ENCODE assay signal across 13 mouse cellular contexts in the genomic region with DNA sequence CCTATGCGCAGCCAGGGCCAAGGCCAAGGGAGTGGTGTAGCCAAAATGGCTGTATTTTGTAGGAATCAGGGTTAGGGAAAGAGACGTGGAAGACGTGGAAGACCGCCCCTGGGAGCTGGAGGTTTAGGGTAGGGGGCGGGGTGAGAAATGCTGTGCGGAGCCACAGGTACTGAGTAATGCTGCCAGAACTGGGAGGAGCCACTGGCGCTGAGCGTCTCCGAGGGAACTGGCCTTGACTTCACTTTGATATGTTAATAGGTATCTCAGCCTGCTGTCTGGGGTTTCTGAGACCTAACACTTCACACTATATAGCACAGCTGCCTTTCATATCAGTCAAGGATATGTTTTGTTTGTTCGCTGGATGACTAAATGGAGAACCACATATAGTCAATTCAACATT. TPM values are rescaled to one million over a fixed set of nuclear protein-coding genes. Genes with fewer than 3 reads are reported as not detected.
A peak's percentile ranks its signal among the peaks of the same experiment; 100 is the strongest.
DNase-seq lines count a peak whose midpoint lies in the region; ATAC-seq lines count a peak whose summit lies in the region.
"Had no signal": no experiment of that assay in that cellular context is flagged by ENCODE, and none has a peak within 500 bp of the region (broad histone marks: within the 10 kb centered on the region; RNA-seq: fewer than 3 reads in every experiment).

No protein-coding gene starts in this region.

- H3K4me2 ChIP-seq in hindbrain, embryonic 15.5 days, result 0 out of 2 replicates have a peak overlapping the region, but pooled peaks have one; percentile 4
- no peak overlapping the region for H3K4me2 ChIP-seq in hindbrain, embryonic 13.5 days
- peak overlapping the region; percentile 32; the same call in 1 of the 2 replicates for H3K4me2 ChIP-seq in limb, embryonic 13.5 days (replicated peaks)
- H3K4me2 ChIP-seq: liver, embryonic 11.5 days; neural tube, embryonic 12.5 days had no signal

- 19% methylated on average over 10 of the region's 10 CpGs for WGBS in hindbrain, embryonic 15.5 days
- WGBS in hindbrain, embryonic 13.5 days, result 18% methylated on average over 10 of the region's 10 CpGs
- WGBS in limb, embryonic 13.5 days, result 23% methylated on average over 10 of the region's 10 CpGs

- H3K9me3 ChIP-seq in hindbrain, embryonic 15.5 days, result no peaks in the 10 kb centered on the region
- H3K9me3 ChIP-seq in hindbrain, embryonic 13.5 days, result no peaks in the 10 kb centered on the region
- H3K9me3 ChIP-seq in limb, embryonic 13.5 days, result no peaks in the 10 kb centered on the region
- H3K9me3 ChIP-seq: neural tube, embryonic 12.5 days had no signal

- no peak overlapping the region for H3K27ac ChIP-seq in hindbrain, embryonic 15.5 days (replicated peaks)
- no peak overlapping the region for H3K27ac ChIP-seq in hindbrain, embryonic 13.5 days
- H3K27ac ChIP-seq in limb, embryonic 13.5 days, result no peak overlapping the region
- H3K27ac ChIP-seq: macrophage; neural tube, embryonic 12.5 days had no signal

- DNase-seq in ES-CJ7 (ENCODE audit: low read depth, low spot score), result peak; percentile 91
- DNase-seq in WW6 (ENCODE audit: low read depth, low spot score), result peak; percentile 63
- no peak for DNase-seq in thymus, postnatal 14 days
- no peak for DNase-seq in right cerebral cortex, postnatal 25 days
- DNase-seq: adrenal gland, adult 8-10 months; kidney, adult 2 months; right cerebral cortex, postnatal 4 days had no signal

- no peaks in the 10 kb centered on the region for H3K27me3 ChIP-seq in hindbrain, embryonic 15.5 days
- H3K27me3 ChIP-seq in hindbrain, embryonic 13.5 days, result 0 out of 2 replicates have a peak, but pooled peaks cover 3% of the 10 kb centered on the region
- peaks cover 20% of the 10 kb centered on the region; the same call in 1 of the 2 replicates for H3K27me3 ChIP-seq in limb, embryonic 13.5 days
- H3K27me3 ChIP-seq: neural tube, embryonic 12.5 days had no signal

- H3K4me1 ChIP-seq in hindbrain, embryonic 15.5 days (replicated peaks), result 0 out of 2 replicates have a peak, but pooled peaks cover 3% of the 10 kb centered on the region
- no peaks in the 10 kb centered on the region for H3K4me1 ChIP-seq in hindbrain, embryonic 13.5 days (replicated peaks)
- H3K4me1 ChIP-seq in limb, embryonic 13.5 days, result no peaks in the 10 kb centered on the region
- H3K4me1 ChIP-seq: neural tube, embryonic 12.5 days had no signal

- no peaks in the 10 kb centered on the region for H3K36me3 ChIP-seq in hindbrain, embryonic 15.5 days
- no peaks in the 10 kb centered on the region for H3K36me3 ChIP-seq in hindbrain, embryonic 13.5 days
- no peaks in the 10 kb centered on the region for H3K36me3 ChIP-seq in limb, embryonic 13.5 days
- H3K36me3 ChIP-seq: neural tube, embryonic 12.5 days had no signal

- no peak for ATAC-seq in hindbrain, embryonic 15.5 days (ENCODE audit: low FRiP score, low read depth)
- no peak for ATAC-seq in hindbrain, embryonic 13.5 days (ENCODE audit: low FRiP score)
- no peak for ATAC-seq in limb, embryonic 13.5 days (ENCODE audit: low FRiP score, low read depth)

- H3K4me3 ChIP-seq in hindbrain, embryonic 15.5 days, result no peak overlapping the region
- H3K4me3 ChIP-seq in hindbrain, embryonic 13.5 days, result no peak overlapping the region
- H3K4me3 ChIP-seq in limb, embryonic 13.5 days, result no peak overlapping the region
- H3K4me3 ChIP-seq: neural tube, embryonic 12.5 days had no signal

- H3K9ac ChIP-seq in hindbrain, embryonic 15.5 days, result no peak overlapping the region
- H3K9ac ChIP-seq in hindbrain, embryonic 13.5 days, result no peak overlapping the region
- H3K9ac ChIP-seq in limb, embryonic 13.5 days, result no peak overlapping the region
- H3K9ac ChIP-seq: neural tube, embryonic 12.5 days had no signal

RNA-seq across cellular contexts. Expression of gene Klf8, which starts 4.0 kb away (rescaled TPM):
- 4.8 and 5.9 TPM in 2 replicates for polyA plus RNA-seq in hindbrain, embryonic 15.5 days (2015; fragmentation: Nextera tagmentation; extraction: Ambion mirVana)
- 3.5 and 5.3 TPM in 2 replicates for polyA plus RNA-seq in hindbrain, embryonic 13.5 days (2015; fragmentation: Nextera tagmentation; extraction: Ambion mirVana)
- polyA plus RNA-seq in limb, embryonic 13.5 days (2015; fragmentation: Nextera tagmentation; extraction: Ambion mirVana), result 1.5 and 1.7 TPM in 2 replicates

Comparison
In these comparisons a context has a peak if more than half of its experiments do, and no peak if none do; other contexts are left out.
1. DNase-seq: peak in ES-CJ7 (single experiment) and WW6 (single experiment); none in thymus, postnatal 14 days (single experiment) and right cerebral cortex, postnatal 25 days (single experiment).